Mouse (Mus musculus): ENCODE results near the gene Snu13. TPM values are rescaled to one million over a fixed set of nuclear protein-coding genes. Genes with fewer than 3 reads are reported as not detected.
A peak's percentile ranks its signal among the peaks of the same experiment; 100 is the strongest.

Snu13 gene
- total RNA-seq (2021) (10 to 100 TPM; 84.9 to 91.7 TPM), polyA plus RNA-seq (2012; rRNA removed) (61.5 and 68.6 TPM in 2 replicates)
- long read RNA-seq, transcript Snu13-202 (3 exons, 2,077 nt): major isoform, 90 of 92 reads
- long read RNA-seq, partial matches to known transcripts: 0 of 92 reads
- long read RNA-seq, other reads (novel, unspliced or antisense): 2 of 92 reads

DNA sequence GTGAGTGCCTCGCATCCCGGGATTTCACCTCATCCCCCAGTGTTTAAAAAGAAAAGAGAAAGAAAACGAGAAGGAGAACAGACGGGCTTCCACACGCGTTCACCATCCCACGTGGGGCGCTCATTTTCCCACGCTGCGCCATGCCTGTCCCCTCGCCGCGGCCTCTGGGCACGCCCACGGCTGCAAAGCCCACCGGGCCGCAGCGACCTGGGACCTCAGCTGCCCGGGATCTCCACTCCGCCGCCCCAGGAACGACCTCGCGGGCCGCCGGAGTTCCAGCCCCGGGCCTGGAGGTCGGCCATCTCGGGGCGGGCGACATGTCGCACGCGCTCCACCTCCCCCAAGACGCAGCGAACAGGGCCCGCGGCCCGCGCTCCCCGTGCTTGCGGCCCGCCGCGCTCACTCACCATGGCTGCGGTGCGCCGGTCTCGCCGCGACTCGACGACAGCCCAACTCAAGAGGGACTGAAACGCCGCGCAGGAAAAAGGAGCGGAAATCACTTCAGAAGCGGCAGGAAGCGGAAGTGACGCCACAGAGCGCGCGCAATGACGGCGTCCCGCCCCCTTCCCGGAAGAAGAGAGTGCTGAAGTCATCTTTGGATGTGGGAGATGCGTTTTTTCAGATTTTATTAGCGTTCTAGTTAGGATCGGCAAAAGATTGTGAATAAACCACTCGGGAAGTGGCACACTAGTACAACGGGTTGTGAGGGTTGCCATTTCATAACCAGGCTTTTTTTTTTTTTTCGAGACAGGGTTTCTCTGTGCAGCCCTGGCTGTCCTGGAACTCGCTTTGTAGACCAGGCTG is at the start of gene Snu13:
Gene Snu13, minus strand, starts transcription at position 519 of the 804 bp plus-strand sequence.
- peak; percentile 93 for DNase-seq

DNA sequence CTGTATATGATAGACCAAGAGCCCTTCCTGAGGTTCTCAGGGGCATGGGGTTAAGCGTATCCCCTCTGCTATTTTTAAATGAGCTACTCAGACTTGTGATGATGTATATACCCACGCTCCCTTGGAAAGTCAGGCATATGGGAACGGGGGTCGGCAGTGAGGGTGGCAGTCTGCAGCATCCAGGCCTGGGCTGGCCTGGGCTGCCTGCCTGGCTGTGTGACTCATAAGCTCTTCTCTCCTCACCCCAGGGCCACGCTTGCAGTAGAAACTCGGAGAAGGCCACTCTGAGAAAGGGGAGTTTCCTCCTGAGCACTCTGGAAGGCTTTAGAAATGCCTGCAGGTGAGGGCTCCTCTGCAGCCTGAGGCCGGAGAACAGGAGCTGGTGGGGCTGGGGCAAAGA is 43.7 kb upstream of the Snu13 start:
- peak; percentile 37 for DNase-seq

DNA sequence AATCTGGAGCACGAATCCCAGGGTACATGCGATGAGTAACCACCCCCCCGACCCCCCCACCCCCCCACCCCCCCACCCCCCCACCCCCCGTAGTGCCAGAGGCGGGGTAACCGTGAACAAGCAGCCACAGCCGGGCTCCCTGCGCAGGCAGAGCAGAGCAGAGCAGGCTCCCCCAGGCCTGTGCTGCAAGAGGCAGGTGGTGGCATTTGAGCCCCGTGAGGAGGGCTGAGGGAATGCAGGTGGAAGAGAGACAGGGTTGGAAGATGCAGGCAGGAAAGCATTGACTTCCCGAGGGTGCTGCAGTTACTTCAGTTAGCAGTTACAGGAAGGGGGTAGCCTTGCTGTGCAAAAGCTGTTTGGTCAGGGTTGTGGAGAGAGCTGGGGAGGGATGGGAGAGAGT is 39.9 kb upstream of the Snu13 start:
- DNase-seq: no peak

DNA sequence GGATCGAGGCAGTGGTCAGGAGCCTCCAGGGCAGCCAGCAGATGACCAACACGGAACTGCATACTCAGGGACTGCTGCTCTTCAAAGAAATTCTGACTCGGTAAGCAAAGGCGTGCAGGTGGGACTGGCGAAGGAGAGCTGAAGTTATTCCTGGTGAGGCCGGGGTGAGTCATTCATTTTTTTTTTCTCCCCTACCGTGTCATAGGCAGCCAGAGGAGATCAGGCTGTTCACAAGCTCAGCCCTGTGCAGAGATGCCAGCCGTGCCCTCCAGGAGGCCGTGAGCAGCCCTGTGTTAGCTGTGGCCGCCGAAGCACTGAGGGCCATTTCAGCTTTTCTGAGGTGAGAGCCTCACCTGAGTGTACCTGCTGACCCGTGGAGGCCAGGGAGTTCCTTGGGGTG is 38.7 kb upstream of the Snu13 start:
- peak; percentile 55 for DNase-seq

DNA sequence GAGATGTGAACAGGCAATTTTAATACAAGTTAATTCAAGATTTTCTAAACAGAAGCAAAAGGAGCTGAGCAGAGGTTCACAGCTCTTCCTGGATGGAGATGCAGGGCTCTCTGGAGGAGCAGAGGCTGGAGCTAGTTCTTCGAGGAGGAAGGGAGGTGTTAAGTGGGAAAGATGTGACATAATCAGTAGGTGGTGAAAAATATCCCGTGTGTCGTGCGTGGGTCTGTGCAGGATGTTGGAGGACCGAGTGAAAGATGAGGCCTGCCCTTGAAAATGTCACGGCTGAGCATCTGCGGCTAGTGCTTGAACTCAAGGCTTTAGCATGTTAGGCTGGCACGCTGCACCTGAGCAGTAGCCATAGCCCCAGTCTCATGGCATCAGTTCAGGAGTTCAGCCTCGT is 38.2 kb upstream of the Snu13 start:
- DNase-seq: no peak

DNA sequence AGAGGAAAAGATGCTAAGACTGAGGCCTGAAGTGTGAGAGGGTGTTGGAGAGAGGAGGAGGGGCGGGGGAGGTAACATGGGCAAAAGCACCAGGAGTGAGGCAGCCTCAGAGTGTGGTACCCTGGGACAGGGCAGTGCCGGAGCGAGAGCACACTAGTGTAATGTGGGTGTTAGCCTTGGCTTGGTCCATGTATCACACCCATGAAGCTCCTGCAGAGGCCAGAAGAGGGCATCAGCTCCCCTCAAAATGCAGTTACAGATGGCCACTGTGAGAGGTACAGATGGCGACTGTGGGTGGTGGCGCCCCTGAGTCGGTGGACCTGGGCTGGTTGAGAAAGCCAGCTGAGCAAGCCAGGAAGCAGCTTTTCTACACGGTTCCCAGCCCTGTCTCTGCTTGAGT is 33.8 kb upstream of the Snu13 start:
- peak; percentile 30 for DNase-seq

DNA sequence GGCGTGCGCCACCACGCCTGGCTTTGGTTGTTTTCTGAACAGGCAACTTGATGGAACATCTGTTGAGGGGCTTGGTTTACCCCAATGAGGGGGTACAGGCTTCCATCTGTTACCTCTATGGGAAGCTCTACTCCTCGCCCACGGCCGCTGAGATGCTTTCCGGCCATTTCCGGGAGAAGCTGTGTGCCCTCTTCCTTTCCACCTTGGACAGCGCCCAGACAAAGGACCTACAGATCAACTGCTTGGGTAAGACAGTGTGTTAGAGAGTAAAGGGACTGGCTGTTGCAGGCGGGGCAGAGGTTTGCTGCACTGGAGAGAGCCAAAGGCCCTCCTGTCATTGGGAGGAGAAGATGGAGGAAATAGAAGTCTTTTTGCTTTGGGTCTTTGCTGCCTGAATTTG is 32.5 kb upstream of the Snu13 start:
- DNase-seq: no peak

DNA sequence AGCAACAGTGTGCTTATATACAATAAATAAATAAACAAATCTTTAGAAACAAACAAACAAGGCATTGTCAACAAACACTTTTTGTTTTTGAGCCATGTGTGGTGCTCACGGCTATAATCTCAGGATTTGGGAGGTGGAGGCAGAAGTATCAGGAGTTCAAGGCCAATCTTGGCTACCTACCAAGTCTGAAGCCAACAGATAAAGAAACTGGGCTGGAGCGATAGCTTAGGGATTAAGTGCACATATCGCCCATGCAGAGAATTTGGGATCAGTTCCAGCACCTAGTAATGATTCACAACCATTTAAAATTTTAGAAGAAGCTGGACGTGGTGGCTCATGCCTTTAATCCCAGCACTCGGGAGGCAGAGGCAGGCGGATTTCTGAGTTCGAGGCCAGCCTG is 26.1 kb upstream of the Snu13 start:
- DNase-seq: no peak

DNA sequence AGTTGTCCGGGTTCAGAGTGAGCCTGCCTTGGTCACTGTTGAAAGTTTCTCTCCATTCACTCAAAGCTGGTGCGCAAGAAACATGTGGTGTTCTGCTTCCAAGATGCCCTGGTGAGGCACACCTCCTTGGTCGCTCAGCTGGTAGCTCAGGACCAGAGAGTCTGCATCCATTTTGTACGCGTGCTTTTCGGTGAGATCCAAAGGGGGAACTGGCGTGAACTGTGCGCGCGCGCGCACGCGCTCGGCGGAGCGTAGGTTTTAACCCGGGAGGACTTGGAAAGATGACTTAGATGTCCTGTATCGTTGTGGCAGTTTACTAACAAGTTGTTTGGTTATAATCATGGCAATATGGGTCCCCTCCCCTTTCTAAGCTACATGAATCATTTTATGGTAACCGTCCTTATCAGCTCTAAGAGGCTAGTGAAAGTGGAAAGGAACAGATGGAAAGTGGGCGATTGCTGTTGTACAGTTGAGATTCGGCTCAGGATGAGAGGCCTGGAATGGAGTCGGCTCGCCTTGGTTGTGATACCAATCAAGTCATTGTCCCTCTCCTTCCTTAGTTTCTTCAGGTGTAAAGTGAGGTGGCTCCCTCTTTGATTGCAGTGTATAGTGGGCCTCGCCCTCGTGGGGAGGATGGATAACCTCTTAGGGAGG is 24.5 kb upstream of the Snu13 start:
- no peak for DNase-seq

DNA sequence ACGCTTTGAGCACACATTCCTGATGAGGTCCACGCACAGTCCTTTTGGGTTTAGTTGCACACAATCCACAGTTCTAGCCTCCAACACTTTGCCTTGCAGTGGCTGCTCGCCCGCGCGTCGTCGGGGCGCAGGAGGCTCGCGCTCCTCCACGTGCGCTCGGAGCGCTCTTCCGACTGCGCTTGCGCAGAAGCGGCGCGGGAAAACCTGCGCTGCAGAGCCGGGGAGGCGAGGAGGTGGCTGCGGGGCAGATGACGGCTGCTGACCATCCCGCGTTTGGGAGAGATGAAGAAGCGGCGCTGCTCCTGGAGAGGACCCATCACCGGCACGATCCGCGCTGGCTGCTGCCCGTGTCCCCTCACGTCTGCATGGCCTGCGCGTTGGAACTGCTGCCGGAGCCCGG is 22.5 kb upstream of the Snu13 start, which contains the start of gene Mei1:
Gene Mei1, plus strand, starts transcription at position 99 of the 400 bp plus-strand sequence.
- DNase-seq: no peak

DNA sequence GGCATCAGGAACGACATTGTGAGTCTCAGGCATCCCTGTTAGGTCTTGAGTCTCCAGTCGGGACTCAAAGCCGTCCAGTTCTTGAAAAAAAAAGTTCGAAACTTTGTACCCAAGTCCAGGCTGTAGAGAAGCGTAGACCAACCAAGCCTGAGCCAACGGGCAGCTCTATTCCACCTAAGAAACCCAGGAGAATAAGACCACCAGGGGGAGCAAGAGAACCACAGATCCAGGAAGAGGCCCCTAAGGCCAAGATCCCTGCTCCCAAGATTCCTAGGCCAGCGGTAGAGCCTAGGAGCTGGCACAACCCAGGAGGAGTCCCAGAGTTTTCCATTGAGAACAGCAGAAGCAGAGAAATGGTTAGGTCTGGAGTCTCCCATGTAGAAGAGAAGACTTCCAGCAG is 18.1 kb upstream of the Snu13 start:
- DNase-seq: peak; percentile 77

DNA sequence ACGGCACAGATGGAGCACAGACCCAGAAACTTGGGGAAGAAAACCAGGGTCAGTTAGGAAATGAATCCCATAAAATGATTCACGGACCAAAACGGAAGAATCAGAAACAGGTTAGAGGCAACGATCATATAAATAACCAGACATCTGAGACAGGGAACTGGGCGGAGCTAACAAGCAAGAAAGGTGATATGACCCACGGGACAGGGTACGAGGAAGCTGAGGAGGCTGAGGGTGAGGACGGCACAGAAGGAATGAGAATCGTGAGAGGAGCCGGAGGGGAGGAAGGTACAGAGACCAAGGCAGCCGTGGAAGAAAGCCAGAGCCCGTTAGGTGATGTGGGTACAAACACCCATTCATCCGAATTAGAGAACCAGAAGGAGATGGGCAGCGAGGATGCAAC is 16.5 kb upstream of the Snu13 start:
- no peak for DNase-seq

DNA sequence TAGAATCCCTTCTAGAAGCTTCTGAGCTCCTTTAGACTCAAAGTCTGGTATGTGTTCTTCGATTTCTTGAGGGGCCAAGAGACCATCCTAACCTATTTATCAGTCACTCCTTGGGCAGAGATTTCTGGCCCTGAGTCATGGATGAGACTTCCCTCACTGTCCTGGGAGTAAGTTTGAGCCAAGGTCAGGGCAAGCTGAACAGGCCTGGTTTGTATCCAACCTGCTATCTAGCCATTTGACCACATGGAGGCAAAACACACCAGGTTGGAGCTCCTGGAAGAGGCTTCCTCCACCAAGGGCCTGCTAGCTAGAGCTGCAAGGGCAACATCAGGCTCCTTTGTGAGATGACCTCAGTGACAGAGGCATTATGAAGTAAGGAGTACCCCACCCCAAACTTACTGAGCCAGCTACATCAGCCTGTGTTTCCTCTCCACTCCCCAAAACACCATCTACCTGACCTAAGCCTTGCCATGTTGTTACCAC is 11.4 kb upstream of the Snu13 start, which contains the start of gene 4930407I10Rik:
Gene 4930407I10Rik, plus strand, starts transcription at position 433 of the 483 bp plus-strand sequence.
- DNase-seq: peak; percentile 33

DNA sequence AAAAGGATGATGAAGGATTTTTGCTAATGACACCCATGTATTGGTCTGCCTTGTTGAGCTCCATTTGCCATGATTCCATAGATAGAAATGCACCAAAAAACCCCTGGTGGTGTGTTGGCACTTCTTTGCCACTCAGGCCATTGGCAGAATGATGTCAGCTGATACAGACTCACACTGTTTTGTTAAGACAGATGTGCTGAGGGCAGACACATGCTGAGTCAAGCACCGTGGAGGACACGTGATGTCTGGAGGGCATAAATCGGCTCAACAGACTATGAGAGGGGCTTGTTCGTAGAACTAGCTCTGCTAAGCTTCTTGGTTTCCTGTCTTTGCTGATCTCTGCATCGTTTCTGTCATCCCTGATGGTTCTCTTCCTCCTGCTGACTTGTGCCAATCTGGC is 5.1 kb upstream of the Snu13 start:
- no peak for DNase-seq

DNA sequence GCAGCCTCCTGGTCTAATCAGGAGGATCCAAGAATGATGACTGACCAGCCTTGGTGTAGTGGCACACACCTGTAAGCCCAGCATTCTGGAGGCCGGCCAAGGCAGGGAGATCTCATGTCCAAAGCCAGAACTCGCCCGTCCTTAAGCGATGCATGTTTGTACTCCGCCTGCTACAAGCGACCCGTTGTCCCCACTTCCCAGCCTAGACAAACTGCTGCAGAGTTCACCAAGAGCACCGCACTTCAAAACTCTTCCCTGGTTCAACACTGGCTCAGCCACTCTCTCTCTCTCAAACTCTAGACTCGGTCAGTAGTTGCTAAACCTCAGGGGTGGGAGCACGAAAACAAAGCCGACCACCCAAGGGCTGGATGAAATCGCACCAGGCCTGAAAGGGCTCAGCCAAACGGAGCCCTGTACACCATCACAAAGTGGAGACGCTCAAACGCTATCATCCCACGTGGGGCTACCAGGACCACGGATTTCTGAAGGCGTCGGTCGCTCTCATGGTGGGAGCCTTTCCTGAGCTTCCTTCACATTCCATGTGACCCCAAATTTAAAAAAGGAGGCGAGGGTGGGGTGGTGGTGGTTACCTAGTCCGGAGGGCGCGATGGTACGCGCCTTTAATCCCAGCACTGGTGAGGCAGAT is 1.0 kb downstream of the Snu13 start:
- DNase-seq: no peak

DNA sequence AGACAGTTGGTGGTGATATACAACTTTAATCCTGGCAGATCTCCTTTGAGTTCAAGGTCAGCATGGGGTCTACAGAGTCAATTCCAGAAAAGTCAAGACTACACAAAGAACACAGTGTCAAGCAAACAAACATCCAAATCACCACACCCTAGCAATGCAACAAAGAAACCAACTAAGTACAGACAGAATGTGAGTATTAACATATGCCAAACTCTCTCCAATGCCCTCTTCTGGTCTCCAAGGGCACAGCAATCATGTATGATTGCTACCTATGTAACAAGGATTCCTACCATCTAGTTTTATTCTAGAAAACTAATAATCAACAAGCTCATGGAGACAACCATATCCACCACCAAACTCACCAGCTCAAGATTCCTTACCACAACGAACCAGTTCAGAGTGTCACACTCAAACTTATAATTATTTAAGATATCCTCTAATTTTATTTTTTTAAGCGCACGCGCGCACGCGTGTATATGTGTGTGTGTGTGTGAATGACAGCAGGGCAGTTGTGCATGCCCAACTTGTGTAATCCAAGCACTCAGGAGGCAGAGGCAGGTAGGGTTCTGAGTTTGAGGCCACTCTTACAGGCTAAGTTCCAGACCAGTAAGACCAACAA is 3.1 kb downstream of the Snu13 start:
- DNase-seq: no peak

DNA sequence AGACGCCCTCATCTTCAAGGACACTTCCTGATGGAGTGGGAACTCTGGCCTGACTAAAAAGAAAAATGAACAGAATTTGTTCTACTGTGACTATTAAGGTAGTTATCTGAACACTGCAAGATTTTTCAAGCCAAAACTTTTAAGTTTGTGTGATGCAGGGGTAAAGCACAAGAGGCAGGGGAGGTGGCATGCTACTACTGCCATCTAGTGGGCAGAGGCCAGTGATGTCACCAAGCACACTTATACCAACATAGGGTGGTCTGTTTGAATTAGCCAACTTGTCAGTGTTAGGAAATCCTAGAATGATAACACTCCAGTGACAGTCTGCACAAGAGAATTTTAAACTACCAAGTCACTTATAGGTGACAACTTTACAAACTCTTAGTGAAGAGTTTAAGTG is 6.7 kb downstream of the Snu13 start:
- DNase-seq: peak; percentile 41

DNA sequence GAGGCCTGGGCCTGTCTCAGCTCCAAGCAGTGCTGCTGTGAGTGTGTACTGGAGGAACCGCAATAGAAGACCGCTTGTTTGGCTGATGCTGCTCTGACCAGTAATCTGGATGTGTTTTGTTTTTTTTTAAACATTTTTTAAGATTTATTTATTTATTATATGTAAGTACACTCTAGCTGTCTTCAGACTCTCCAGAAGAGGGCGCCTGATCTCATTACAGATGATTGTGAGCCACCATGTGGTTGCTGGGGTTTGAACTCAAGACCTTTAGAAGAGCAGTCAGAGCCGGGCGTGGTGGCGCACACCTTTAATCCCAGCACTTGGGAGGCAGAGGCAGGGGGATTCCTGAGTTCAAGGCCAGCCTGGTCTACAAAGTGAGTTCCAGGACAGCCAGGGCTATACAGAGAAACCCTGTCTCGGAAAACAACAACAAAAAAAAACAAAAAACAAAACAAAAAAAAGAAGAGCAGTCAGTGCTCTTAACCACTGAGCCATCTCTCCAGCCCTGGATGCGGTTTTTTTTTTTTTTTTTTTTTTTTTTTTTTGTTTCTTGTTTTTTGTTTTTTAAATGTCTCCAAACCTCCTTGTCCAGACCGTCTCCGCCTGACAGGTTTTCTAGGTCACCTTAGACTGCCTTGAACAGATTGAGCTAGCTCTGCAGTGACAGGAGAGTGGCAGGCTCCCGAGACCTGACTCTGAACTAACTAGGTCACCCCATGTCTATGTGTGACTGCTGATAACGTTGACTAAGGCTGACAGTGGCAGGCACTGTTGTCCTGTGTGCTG is 11.3 kb downstream of the Snu13 start:
- no peak for DNase-seq

DNA sequence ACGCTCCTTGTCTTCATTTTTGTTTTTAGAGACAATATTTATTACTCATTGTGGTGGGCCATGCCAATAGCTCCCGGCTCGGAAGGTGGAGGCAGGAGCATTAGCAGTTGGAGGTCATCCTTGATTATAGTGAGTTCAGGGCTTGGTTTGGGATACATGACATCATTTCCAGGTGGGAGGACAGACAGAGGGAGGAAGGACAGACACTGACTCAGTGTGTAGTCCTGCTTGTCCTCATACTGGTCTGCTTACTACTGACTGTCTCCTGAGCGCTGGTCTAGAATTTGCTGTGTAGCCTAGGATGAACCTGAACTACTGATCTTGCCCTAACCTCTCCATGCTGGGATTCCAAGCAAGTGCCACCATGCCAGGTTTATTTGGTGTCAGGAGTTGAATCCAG is 13.6 kb downstream of the Snu13 start, which contains the start of gene Desi1:
Gene Desi1, minus strand, starts transcription at position 101 of the 400 bp plus-strand sequence.
- no peak for DNase-seq

DNA sequence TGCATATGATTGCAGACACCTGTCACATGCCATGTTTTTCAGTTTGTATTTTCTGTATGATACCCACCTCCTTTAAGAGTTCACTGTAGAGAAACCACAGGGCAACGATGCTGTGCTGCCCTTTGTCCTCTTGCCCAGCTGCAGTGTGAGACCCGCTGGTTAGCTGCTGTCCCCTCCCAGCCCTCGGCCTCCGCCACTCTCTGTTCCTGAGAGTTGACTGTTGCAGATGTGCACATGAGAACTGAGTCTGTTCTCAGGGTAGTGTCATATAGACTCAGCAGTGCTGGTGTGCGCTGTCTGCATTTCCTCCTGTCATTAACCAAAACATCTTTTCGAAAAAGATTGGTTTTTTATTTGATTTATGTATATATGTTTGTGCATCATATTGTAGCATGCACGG is 15.0 kb downstream of the Snu13 start:
- no peak for DNase-seq

DNA sequence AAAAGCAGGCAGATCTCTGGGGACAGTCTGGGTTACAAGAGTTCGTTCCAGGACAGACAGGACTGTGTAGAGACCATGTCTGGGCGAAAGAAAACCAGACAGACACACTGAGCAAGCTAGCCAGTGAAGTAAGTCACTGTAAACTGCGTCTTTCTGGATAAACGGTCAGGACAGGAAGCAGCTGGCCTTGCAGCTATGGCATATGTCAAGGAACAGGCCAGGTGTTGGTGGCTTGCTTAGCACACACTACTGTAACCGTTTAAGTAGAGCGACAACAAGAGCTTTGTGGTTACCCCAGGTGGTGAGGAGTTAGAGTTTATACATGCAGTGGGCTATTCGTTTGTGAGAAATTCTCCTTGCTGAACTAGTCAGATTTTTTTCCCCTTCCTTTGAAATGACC is 19.7 kb downstream of the Snu13 start:
- DNase-seq: no peak
